Mouse (Mus musculus) lung, adult 2 months (tissue): Measurements from ENCODE around the gene BC025920.

Experiments used
- CTCF ChIP-seq: fragments of 200-500 bp; IDR thresholded peaks from 2 replicates; pipeline ENCODE4 v1.5.1; 2011; ENCODE audit warnings: mild to moderate bottlenecking, low read length, control low read depth; ENCODE audit not compliant: insufficient read depth
- POLR2A ChIP-seq: fragments of 200-500 bp; IDR thresholded peaks from 2 replicates; pipeline ENCODE4 v1.6.1; 2011; ENCODE audit warnings: low read depth, mild to moderate bottlenecking, control low read depth, low read length, borderline replicate concordance; ENCODE audit errors: extremely low read depth

DNA sequence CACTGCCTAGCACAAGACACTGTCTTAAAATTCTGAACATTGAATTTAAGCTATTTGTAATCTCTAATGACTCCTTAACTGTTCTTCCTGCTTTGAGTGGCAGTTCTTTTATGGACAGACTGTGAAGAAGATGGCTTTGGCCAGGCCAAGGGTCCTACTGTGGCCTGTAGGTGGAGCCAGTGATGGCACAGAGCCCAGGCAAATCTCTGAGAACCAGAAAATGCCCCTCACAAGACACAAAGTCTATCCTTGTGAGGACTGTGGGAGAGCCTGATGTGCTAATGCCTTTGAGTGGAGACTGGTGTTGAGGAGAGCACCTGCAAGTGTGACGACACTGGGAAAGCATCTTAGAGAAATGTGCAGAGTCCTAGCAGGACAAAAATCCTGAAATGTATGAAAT is 2.2 kb downstream of the BC025920 start:
- TF ChIP-seq CTCF (no peak), POLR2A (no peak)
